Mouse (Mus musculus): ENCODE data around the gene Mrpl12. TPM values are rescaled to one million over a fixed set of nuclear protein-coding genes. Genes with fewer than 3 reads are reported as not detected.

The Mrpl12 gene
- polyA plus RNA-seq, 2 experiments, result 78.4 to 127 TPM

DNA sequence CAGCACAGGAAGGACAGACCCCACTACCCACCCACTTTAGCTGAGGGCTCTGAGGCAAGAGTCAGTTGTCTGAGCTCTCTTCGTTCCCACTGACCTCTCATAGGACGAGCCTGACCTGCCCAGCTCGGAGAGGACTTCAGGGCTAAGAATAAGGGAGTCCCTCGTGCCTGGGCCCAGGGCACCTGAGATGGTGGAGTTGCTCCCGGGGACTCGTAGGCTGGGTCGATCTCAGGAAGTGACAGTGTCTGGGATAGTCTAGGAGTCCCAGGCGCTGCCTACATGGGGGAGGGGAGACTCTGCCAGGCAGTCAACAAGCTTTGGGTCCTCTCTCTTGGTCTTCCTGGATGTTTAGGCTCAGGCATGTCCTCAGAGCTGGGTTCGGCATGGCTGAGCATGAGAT lies 36.1 kb downstream of the Mrpl12 start:
- no peak for TF ChIP-seq EP300 (IDR thresholded peaks at IDR 0.05; ENCODE audit: low read depth)
- TF ChIP-seq CTCF (IDR thresholded peaks at IDR 0.05; ENCODE audit: low read depth), result no peak
- Histone ChIP-seq H3K9ac (replicated peaks) (peak overlapping the region; percentile 1; the same call in 1 of the 2 replicates), H3K36me3 (replicated peaks; ENCODE audit: control insufficient read depth, insufficient read depth, low read depth) (no peaks in the 10 kb centered on the region), H3K4me1 (replicated peaks; ENCODE audit: control insufficient read depth in 2 of 2, insufficient read depth in 2 of 2, low read length in 1 of 2) (peaks cover 12 to 28% of the 10 kb centered on the region in 2 experiments), H3K4me2 (ENCODE audit: low read depth) (0 out of 2 replicates have a peak overlapping the region, but pooled peaks have one; percentile 5), H3K27me3 (ENCODE audit: control insufficient read depth, insufficient read depth, low read length) (no peaks in the 10 kb centered on the region), H3K9me3 (ENCODE audit: control insufficient read depth, low read length) (no peaks in the 10 kb centered on the region), H3K27ac (peak overlapping the region; percentile 3), H3K4me3 (ENCODE audit: insufficient read depth in 1 of 2, low read depth in 2 of 2, low read length in 2 of 2) (no peak overlapping the region)
- ATAC-seq (ENCODE audit: insufficient read depth) (peak; percentile 29; the same call in 1 of the 2 replicates), DNase-seq (ENCODE audit: low read depth in 3 of 3, low spot score in 3 of 3) (no peak)
- WGBS (ENCODE audit: insufficient replicate concordance), result 55% methylated on average over 9 of the region's 9 CpGs

DNA sequence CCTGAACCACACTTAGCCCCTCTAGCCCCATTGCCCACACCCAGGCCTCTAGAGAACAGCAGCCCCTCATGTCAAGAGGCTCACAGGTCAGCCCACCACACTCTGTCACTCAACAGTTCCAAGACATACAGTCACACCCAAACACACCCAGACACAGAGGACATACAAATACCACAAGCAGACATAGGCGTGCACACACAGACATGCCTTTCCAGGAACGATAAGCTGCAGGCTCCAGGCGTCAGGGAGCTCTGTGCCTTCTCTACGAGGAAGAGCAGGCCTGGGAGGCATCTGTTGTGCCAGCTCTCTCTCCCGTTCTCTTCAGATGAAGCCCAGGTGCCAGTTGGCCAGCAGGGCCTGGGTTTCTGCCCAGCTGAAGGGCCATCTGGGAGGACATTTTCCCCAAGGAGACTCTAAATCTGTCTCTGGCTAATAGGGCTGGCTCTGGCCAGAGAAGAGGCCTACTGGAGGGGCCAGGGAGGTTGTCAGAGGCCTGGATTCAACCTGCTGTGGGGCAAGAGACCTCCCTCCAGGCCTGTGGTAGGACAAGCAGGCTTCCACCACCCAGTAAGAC lies 36.6 kb downstream of the Mrpl12 start:
- Histone ChIP-seq H3K27ac (peak overlapping the region; percentile 71), H3K9me3 (ENCODE audit: control insufficient read depth, low read length) (no peaks in the 10 kb centered on the region), H3K36me3 (replicated peaks; ENCODE audit: control insufficient read depth, insufficient read depth, low read depth) (no peaks in the 10 kb centered on the region), H3K9ac (replicated peaks) (0 out of 2 replicates have a peak overlapping the region, but pooled peaks have one; percentile 15), H3K4me3 (ENCODE audit: insufficient read depth in 1 of 2, low read depth in 2 of 2, low read length in 2 of 2) (no peak overlapping the region), H3K27me3 (ENCODE audit: control insufficient read depth, insufficient read depth, low read length) (no peaks in the 10 kb centered on the region), H3K4me2 (ENCODE audit: low read depth) (peak overlapping the region; percentile 6; the same call in 1 of the 2 replicates), H3K4me1 (replicated peaks; ENCODE audit: control insufficient read depth in 2 of 2, insufficient read depth in 2 of 2, low read length in 1 of 2) (peaks cover 12 to 28% of the 10 kb centered on the region in 2 experiments)
- 33% methylated on average over 5 of the region's 5 CpGs for WGBS (ENCODE audit: insufficient replicate concordance)
- DNase-seq (ENCODE audit: low read depth in 3 of 3, low spot score in 3 of 3) (peak; percentile 43 to 59 (median 52)), ATAC-seq (ENCODE audit: insufficient read depth) (peak; percentile 87)
- TF ChIP-seq CTCF (IDR thresholded peaks at IDR 0.05; ENCODE audit: low read depth), result no peak
- TF ChIP-seq EP300 (IDR thresholded peaks at IDR 0.05; ENCODE audit: low read depth), result no peak

DNA sequence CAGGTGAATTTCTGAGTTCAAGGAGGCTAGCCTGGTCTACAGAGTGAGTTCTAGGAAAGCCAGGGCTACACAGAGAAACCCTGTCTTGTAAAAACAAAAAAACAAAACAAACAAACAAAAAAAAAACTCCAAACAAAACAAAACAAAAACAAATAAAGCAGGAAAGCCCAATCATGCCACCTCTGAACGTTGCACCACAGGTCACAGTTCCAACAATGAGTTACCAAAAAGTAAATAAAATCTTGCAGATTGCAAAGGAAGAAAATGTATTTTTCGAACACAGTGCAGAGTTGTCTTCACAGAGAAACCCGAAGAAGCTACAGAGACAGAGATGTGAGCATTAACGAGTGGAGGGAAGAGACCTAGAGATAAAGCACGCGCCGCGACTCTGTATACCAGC lies 38.2 kb downstream of the Mrpl12 start:
- WGBS (ENCODE audit: insufficient replicate concordance), result 70% methylated on average over 8 of the region's 8 CpGs

DNA sequence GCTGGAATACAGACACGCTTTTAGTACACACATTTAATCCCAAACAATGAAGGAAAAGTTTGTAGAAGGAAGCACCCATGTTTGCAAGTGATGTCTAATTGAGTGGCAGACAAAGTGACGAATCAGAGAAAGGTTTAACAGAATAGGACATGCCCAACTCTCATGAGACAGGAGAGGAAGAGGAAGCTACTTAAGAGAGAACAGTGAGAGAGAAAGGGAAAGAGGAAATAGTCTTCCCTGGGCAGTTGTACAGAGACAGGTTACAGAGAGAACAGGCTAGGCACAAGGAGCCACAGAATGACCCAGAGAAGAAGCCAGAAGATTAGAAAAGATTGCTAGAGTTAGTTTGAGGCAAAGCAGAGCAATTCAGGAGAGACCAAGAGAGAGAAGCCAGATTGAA lies 41.5 kb downstream of the Mrpl12 start:
- ATAC-seq (ENCODE audit: insufficient read depth) (no peak), DNase-seq (ENCODE audit: low read depth in 3 of 3, low spot score in 3 of 3) (no peak)
- Histone ChIP-seq H3K4me3 (ENCODE audit: insufficient read depth in 1 of 2, low read depth in 2 of 2, low read length in 2 of 2) (no peak overlapping the region), H3K9me3 (ENCODE audit: control insufficient read depth, low read length) (no peaks in the 10 kb centered on the region), H3K27ac (no peak overlapping the region), H3K4me2 (ENCODE audit: low read depth) (no peak overlapping the region), H3K9ac (replicated peaks) (no peak overlapping the region), H3K36me3 (replicated peaks; ENCODE audit: control insufficient read depth, insufficient read depth, low read depth) (no peaks in the 10 kb centered on the region), H3K4me1 (replicated peaks; ENCODE audit: control insufficient read depth in 2 of 2, insufficient read depth in 2 of 2, low read length in 1 of 2) (peaks cover 4 to 15% of the 10 kb centered on the region in 2 experiments; a peak in 3 of 4 replicates), H3K27me3 (ENCODE audit: control insufficient read depth, insufficient read depth, low read length) (peaks cover 27% of the 10 kb centered on the region)
- 61% methylated on average over 2 of the region's 2 CpGs for WGBS (ENCODE audit: insufficient replicate concordance)
- TF ChIP-seq EP300 (IDR thresholded peaks at IDR 0.05; ENCODE audit: low read depth), result no peak
- TF ChIP-seq CTCF (IDR thresholded peaks at IDR 0.05; ENCODE audit: low read depth), result no peak

More for the DNA sequence above, 38.2 kb downstream of the Mrpl12 start:
- ATAC-seq (ENCODE audit: insufficient read depth) (no peak), DNase-seq (ENCODE audit: low read depth in 3 of 3, low spot score in 3 of 3) (no peak)
- peaks cover 12 to 31% of the 10 kb centered on the region in 2 experiments for H3K4me1 ChIP-seq (replicated peaks; ENCODE audit: control insufficient read depth in 2 of 2, insufficient read depth in 2 of 2, low read length in 1 of 2)
- TF ChIP-seq EP300 (IDR thresholded peaks at IDR 0.05; ENCODE audit: low read depth) (no peak), CTCF (IDR thresholded peaks at IDR 0.05; ENCODE audit: low read depth) (no peak)
- no peak overlapping the region for H3K9ac ChIP-seq (replicated peaks)
- no peaks in the 10 kb centered on the region for H3K9me3 ChIP-seq (ENCODE audit: control insufficient read depth, low read length)
- H3K27me3 ChIP-seq (ENCODE audit: control insufficient read depth, insufficient read depth, low read length), result no peaks in the 10 kb centered on the region
- H3K27ac ChIP-seq, result no peak overlapping the region
- H3K4me2 ChIP-seq (ENCODE audit: low read depth), result no peak overlapping the region
- no peaks in the 10 kb centered on the region for H3K36me3 ChIP-seq (replicated peaks; ENCODE audit: control insufficient read depth, insufficient read depth, low read depth)
- H3K4me3 ChIP-seq (ENCODE audit: insufficient read depth in 1 of 2, low read depth in 2 of 2, low read length in 2 of 2), result no peak overlapping the region

DNA sequence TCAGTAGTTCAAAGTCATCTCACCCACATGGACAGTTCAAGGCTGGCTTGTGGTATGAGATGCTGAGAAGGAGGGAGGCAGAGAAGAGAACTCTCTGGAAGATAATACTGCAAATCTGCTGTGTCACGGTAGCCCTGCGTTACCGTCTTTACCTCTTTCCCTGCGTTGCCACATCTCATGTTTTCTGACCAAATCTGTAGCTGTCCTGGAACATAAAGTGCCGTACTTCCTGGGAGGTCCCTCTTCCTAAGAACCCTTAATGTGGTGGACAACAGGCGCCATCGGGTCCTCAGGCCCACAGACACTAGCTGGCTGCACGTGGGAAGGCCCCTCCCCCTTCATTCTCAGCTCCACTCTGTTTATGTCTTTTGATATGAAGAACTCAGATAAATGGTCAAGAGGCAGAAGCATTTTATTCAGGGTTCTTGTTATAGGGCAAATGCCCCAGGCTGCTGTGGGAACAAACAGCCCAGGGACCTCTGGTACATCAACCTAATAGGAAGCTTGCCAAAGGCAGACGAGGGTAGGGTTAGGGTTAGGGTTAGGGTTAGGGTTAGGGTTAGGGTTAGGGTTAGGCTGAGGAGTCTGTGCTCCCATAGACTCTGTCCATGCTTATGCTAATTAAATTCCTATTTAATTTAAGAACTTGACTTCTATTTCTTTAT lies 43.4 kb downstream of the Mrpl12 start:
- TF ChIP-seq CTCF (IDR thresholded peaks at IDR 0.05; ENCODE audit: low read depth) (no peak), EP300 (IDR thresholded peaks at IDR 0.05; ENCODE audit: low read depth) (no peak)
- H3K27ac ChIP-seq, result no peak overlapping the region
- ATAC-seq (ENCODE audit: insufficient read depth) (no peak; the same call in 1 of the 2 replicates), DNase-seq (ENCODE audit: low read depth in 3 of 3, low spot score in 3 of 3) (no peak)
- H3K4me3 ChIP-seq (ENCODE audit: insufficient read depth in 1 of 2, low read depth in 2 of 2, low read length in 2 of 2), result no peak overlapping the region
- no peaks in the 10 kb centered on the region for H3K36me3 ChIP-seq (replicated peaks; ENCODE audit: control insufficient read depth, insufficient read depth, low read depth)
- WGBS (ENCODE audit: insufficient replicate concordance), result 41% methylated on average over 9 of the region's 9 CpGs
- H3K4me1 ChIP-seq (replicated peaks; ENCODE audit: control insufficient read depth in 2 of 2, insufficient read depth in 2 of 2, low read length in 1 of 2), result peaks cover 0 to 9% of the 10 kb centered on the region in 2 experiments; a peak in 2 of 4 replicates
- no peak overlapping the region for H3K4me2 ChIP-seq (ENCODE audit: low read depth)
- no peaks in the 10 kb centered on the region for H3K9me3 ChIP-seq (ENCODE audit: control insufficient read depth, low read length)
- H3K27me3 ChIP-seq (ENCODE audit: control insufficient read depth, insufficient read depth, low read length), result peaks cover 46% of the 10 kb centered on the region
- no peak overlapping the region for H3K9ac ChIP-seq (replicated peaks)
